Mouse (Mus musculus) myocyte (in vitro differentiated cells): ENCODE results near the gene Unk. TPM values are rescaled to one million over a fixed set of nuclear protein-coding genes. Genes with fewer than 3 reads are reported as not detected.
A peak's percentile ranks its signal among the peaks of the same experiment; 100 is the strongest.

Experiments used
- H3K27me3 ChIP-seq: one replicate; pipeline ENCODE4 v1.6.1; 2011; ENCODE audit not compliant: control insufficient read depth, insufficient read depth, insufficient read length
- H3K36me3 ChIP-seq: one replicate; pipeline ENCODE4 v1.6.1; 2011; ENCODE audit not compliant: control insufficient read depth, insufficient read depth
- H3K4me2 ChIP-seq: one replicate; pipeline ENCODE4 v1.6.1; 2011; ENCODE audit warnings: low read depth, control low read depth
- H3K4me3 ChIP-seq: one replicate; pipeline ENCODE4 v1.5.1; 2011; ENCODE audit warnings: mild to moderate bottlenecking, control low read depth, moderate library complexity
- H3K79me2 ChIP-seq: one replicate; pipeline ENCODE4 v1.6.1; 2011; ENCODE audit not compliant: control insufficient read depth, insufficient read depth
- H3ac ChIP-seq: one replicate; pipeline ENCODE4 v1.6.1; 2011; ENCODE audit not compliant: control insufficient read depth, insufficient read length
- CEBPB ChIP-seq: IDR thresholded peaks from 2 replicates; pipeline ENCODE4 v1.6.1; 2011; ENCODE audit warnings: mild to moderate bottlenecking, moderate library complexity; ENCODE audit not compliant: poor library complexity, insufficient read depth, severe bottlenecking
- E2F4 ChIP-seq: IDR thresholded peaks from one replicate; pipeline ENCODE4 v1.6.1; 2011; ENCODE audit warnings: mild to moderate bottlenecking, control low read depth, moderate library complexity; ENCODE audit not compliant: insufficient read depth
- MAX ChIP-seq: IDR thresholded peaks from one replicate; pipeline ENCODE4 v1.6.1; 2011; ENCODE audit warnings: low read depth, mild to moderate bottlenecking, control low read depth
- MYOD1 ChIP-seq, 3 experiments: IDR thresholded peaks; one replicate each; pipeline ENCODE4 v1.6.1; 2011; ENCODE audit warnings: control low read depth in 2 of 3, low read depth in 2 of 3, mild to moderate bottlenecking in 2 of 3, moderate library complexity in 1 of 3; ENCODE audit not compliant: insufficient read length in 2 of 3, control insufficient read depth in 1 of 3
- MYOG ChIP-seq, 3 experiments: IDR thresholded peaks; one replicate each; pipeline ENCODE4 v1.6.1; 2011; ENCODE audit warnings: control low read depth in 2 of 3, low read depth in 2 of 3, mild to moderate bottlenecking in 2 of 3; ENCODE audit not compliant: insufficient read length in 2 of 3, control insufficient read depth in 1 of 3, insufficient read depth in 1 of 3
- POLR2A ChIP-seq: IDR thresholded peaks from one replicate; pipeline ENCODE4 v1.6.1; 2011; ENCODE audit warnings: low read depth, mild to moderate bottlenecking, control low read depth, moderate library complexity; ENCODE audit not compliant: insufficient read length
- POLR2AphosphoS2 ChIP-seq: IDR thresholded peaks from one replicate; pipeline ENCODE4 v1.6.1; 2011; ENCODE audit warnings: low read depth, control low read depth; ENCODE audit not compliant: insufficient read length
- REST ChIP-seq: IDR thresholded peaks from one replicate; pipeline ENCODE4 v1.6.1; 2011; ENCODE audit warnings: mild to moderate bottlenecking, control low read depth, moderate library complexity; ENCODE audit not compliant: insufficient read depth, insufficient read length
- SRF ChIP-seq: IDR thresholded peaks from one replicate; pipeline ENCODE4 v1.6.1; 2011; ENCODE audit warnings: low read depth; ENCODE audit not compliant: control insufficient read depth, insufficient read length
- TCF12 ChIP-seq: IDR thresholded peaks from one replicate; pipeline ENCODE4 v1.6.1; 2011; ENCODE audit warnings: mild to moderate bottlenecking, control low read depth; ENCODE audit not compliant: poor library complexity, insufficient read depth, severe bottlenecking
- TCF3 ChIP-seq: IDR thresholded peaks from one replicate; pipeline ENCODE4 v1.6.1; 2011; ENCODE audit warnings: low read depth, control low read depth; ENCODE audit not compliant: insufficient read length
- USF1 ChIP-seq: IDR thresholded peaks from one replicate; pipeline ENCODE4 v1.6.1; 2011; ENCODE audit warnings: low read depth, mild to moderate bottlenecking, control low read depth, moderate library complexity
- polyA plus RNA-seq: library from polyadenylated mRNA; unstranded; fragments of >200 nt; fragmentation: generic; extraction: Trizol; gene quantifications from one replicate; pipeline ENCODE4 v1.2.1, GENCODE M21; 2012; ENCODE audit warnings: missing spikeins

Unk gene
- polyA plus RNA-seq, 1 experiment: 15.3 TPM

GRCm38 (mm10) chr11:116000607-116001006 lies 29.5 kb upstream of the Unk start:
- Histone ChIP-seq H3K4me2 (no peak overlapping the region), H3K36me3 (no peaks in the 10 kb centered on the region), H3K79me2 (no peaks in the 10 kb centered on the region), H3K27me3 (no peaks in the 10 kb centered on the region), H3ac (no peak overlapping the region), H3K4me3 (no peak overlapping the region)
- TF ChIP-seq MYOG (IDR thresholded peaks at IDR 0.05; ENCODE audit: control insufficient read depth in 1 of 3, insufficient read depth in 1 of 3, insufficient read length in 2 of 3, low read depth in 2 of 3) (no peak), POLR2AphosphoS2 (no peak), MAX (no peak), TCF3 (no peak), REST (no peak), TCF12 (no peak), CEBPB (no peak), MYOD1 (IDR thresholded peaks at IDR 0.05; ENCODE audit: control insufficient read depth in 1 of 3, insufficient read length in 2 of 3, low read depth in 2 of 3) (no peak), SRF (no peak), POLR2A (no peak), USF1 (no peak), E2F4 (no peak)

- TF ChIP-seq POLR2AphosphoS2 (no peak), MYOG (IDR thresholded peaks at IDR 0.05; ENCODE audit: control insufficient read depth in 1 of 3, insufficient read depth in 1 of 3, insufficient read length in 2 of 3, low read depth in 2 of 3) (no peak), POLR2A (no peak), CEBPB (no peak), MYOD1 (IDR thresholded peaks at IDR 0.05; ENCODE audit: control insufficient read depth in 1 of 3, insufficient read length in 2 of 3, low read depth in 2 of 3) (no peak), REST (no peak), TCF3 (no peak), USF1 (no peak), MAX (no peak), SRF (no peak), TCF12 (no peak), E2F4 (no peak)
- Histone ChIP-seq H3K27me3 (no peaks in the 10 kb centered on the region), H3K36me3 (no peaks in the 10 kb centered on the region), H3ac (no peak overlapping the region), H3K4me2 (no peak overlapping the region), H3K4me3 (no peak overlapping the region), H3K79me2 (no peaks in the 10 kb centered on the region)
Observed at GRCm38 (mm10) chr11:116001725-116002124, 28.4 kb upstream of the Unk start.

GRCm38 (mm10) chr11:116002894-116003293 lies 27.2 kb upstream of the Unk start:
- Histone ChIP-seq H3ac (no peak overlapping the region), H3K4me2 (no peak overlapping the region), H3K79me2 (no peaks in the 10 kb centered on the region), H3K4me3 (no peak overlapping the region), H3K36me3 (no peaks in the 10 kb centered on the region), H3K27me3 (no peaks in the 10 kb centered on the region)
- TF ChIP-seq CEBPB (no peak), TCF12 (no peak), POLR2AphosphoS2 (no peak), USF1 (no peak), POLR2A (no peak), SRF (no peak), REST (no peak), MAX (no peak), MYOD1 (IDR thresholded peaks at IDR 0.05; ENCODE audit: control insufficient read depth in 1 of 3, insufficient read length in 2 of 3, low read depth in 2 of 3) (no peak), TCF3 (no peak), E2F4 (no peak), MYOG (IDR thresholded peaks at IDR 0.05; ENCODE audit: control insufficient read depth in 1 of 3, insufficient read depth in 1 of 3, insufficient read length in 2 of 3, low read depth in 2 of 3) (no peak)

GRCm38 (mm10) chr11:116004186-116004823 lies 25.8 kb upstream of the Unk start:
- Histone ChIP-seq H3K4me2 (peak overlapping the region; percentile 65), H3ac (no peak overlapping the region), H3K36me3 (no peaks in the 10 kb centered on the region), H3K79me2 (no peaks in the 10 kb centered on the region), H3K4me3 (no peak overlapping the region), H3K27me3 (no peaks in the 10 kb centered on the region)
- TF ChIP-seq POLR2AphosphoS2 (no peak), MYOG (IDR thresholded peaks at IDR 0.05; ENCODE audit: control insufficient read depth in 1 of 3, insufficient read depth in 1 of 3, insufficient read length in 2 of 3, low read depth in 2 of 3) (no peak)

- Histone ChIP-seq H3K4me3 (no peak overlapping the region), H3ac (no peak overlapping the region), H3K27me3 (no peaks in the 10 kb centered on the region), H3K36me3 (no peaks in the 10 kb centered on the region), H3K4me2 (peak overlapping the region; percentile 65), H3K79me2 (no peaks in the 10 kb centered on the region)
- TF ChIP-seq MAX (no peak), POLR2AphosphoS2 (peak; percentile 94), E2F4 (no peak), MYOG (IDR thresholded peaks at IDR 0.05; ENCODE audit: control insufficient read depth in 1 of 3, insufficient read depth in 1 of 3, insufficient read length in 2 of 3, low read depth in 2 of 3) (peak in 1 of 3 experiments; percentile 23), MYOD1 (IDR thresholded peaks at IDR 0.05; ENCODE audit: control insufficient read depth in 1 of 3, insufficient read length in 2 of 3, low read depth in 2 of 3) (peak in 1 of 3 experiments; percentile 28), TCF12 (no peak), TCF3 (no peak), CEBPB (no peak), POLR2A (peak; percentile 39), USF1 (peak; percentile 63), REST (no peak), SRF (no peak)
Observed at GRCm38 (mm10) chr11:116004840-116005700, 25.1 kb upstream of the Unk start.
